Mouse (Mus musculus) megakaryocyte, embryonic 14.5 days (primary cell): ENCODE results near the gene Tns2. TPM values are rescaled to one million over a fixed set of nuclear protein-coding genes. Genes with fewer than 3 reads are reported as not detected.
A peak's percentile ranks its signal among the peaks of the same experiment; 100 is the strongest.
"Not testable (repeated sequence)": the region's sequence is repeated elsewhere in the genome, so short reads cannot be mapped to it uniquely, and the experiment has no call there.

Experiments
- H3K27me3 ChIP-seq: replicated peaks from 2 replicates; pipeline ENCODE3; 2012; ENCODE audit warnings: inconsistent platforms
- H3K36me3 ChIP-seq: replicated peaks from 2 replicates; pipeline ENCODE3; 2012; ENCODE audit warnings: low read length, inconsistent platforms, mixed read lengths
- H3K4me1 ChIP-seq: 2 replicates; pipeline ENCODE4 v1.6.1; 2012; ENCODE audit warnings: inconsistent platforms
- H3K4me3 ChIP-seq: replicated peaks from 2 replicates; pipeline ENCODE3; 2012; ENCODE audit warnings: moderate library complexity, mild to moderate bottlenecking, inconsistent platforms
- H3K9me3 ChIP-seq: 2 replicates; pipeline ENCODE4 v1.6.1; 2012; ENCODE audit warnings: inconsistent platforms
- FLI1 ChIP-seq: IDR thresholded peaks from 2 replicates; pipeline ENCODE4 v1.6.1; 2012; ENCODE audit warnings: low read length, inconsistent platforms, mixed read lengths
- GATA1 ChIP-seq: IDR thresholded peaks from 3 replicates; pipeline ENCODE4 v1.6.1; 2012; ENCODE audit warnings: mixed read lengths, low read length, inconsistent platforms, borderline replicate concordance
- polyA plus RNA-seq: library from polyadenylated mRNA; stranded (reverse); fragments of >175 nt; gene quantifications from 2 replicates; pipeline ENCODE4 v1.2.3, GENCODE M21; 2012; ENCODE audit warnings: low replicate concordance; ENCODE audit not compliant: insufficient read depth

Gene Tns2
- polyA plus RNA-seq, 1 experiment, result 0.43 TPM

DNA sequence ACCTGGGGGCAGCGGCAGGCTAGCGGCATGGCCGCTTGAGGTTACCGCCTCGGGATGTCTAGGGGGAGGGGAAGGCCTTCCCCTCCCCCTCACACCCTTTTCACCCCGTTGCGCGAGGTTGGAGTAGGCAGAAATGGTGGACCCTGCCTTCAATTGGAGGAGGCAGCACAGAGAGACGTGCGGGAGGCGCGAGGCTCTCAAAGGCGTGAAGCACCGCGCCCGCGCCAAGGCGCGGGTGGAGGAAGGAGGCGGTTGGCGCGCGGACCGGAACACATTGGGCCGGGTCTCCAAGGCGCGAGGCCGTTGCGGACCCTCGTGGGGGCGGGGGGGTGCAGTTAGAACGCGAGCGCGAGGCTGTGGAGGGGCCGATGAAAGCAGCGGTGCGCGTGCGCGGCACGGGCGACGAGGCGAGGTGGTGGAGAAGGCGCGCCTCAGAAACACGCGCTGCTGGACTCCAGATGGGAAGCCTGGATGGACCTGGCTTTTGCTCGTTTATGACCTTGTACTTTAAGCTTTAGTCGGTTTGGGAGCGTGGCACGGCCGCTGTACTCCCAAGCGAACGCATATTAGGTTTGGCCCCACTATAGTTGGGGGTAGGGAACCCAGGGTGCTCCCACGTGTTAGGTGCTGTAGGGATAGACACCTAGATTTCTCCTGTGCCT is 26.0 kb upstream of the Tns2 start:
- Histone ChIP-seq H3K4me1 (peaks cover 75% of the 10 kb centered on the region), H3K27me3 (no peaks in the 10 kb centered on the region), H3K4me3 (peak overlapping the region; percentile 97), H3K9me3 (no peaks in the 10 kb centered on the region), H3K36me3 (peaks cover 9% of the 10 kb centered on the region)
- TF ChIP-seq GATA1 (no peak), FLI1 (no peak)

- H3K4me3 ChIP-seq, result peak overlapping the region; percentile 97
- peaks cover 12% of the 10 kb centered on the region for H3K36me3 ChIP-seq
- no peaks in the 10 kb centered on the region for H3K27me3 ChIP-seq
- peaks cover 70% of the 10 kb centered on the region for H3K4me1 ChIP-seq
- TF ChIP-seq FLI1 (no peak), GATA1 (no peak)
- H3K9me3 ChIP-seq, result no peaks in the 10 kb centered on the region
Observed at GRCm38 (mm10) chr15:102074876-102075585, 25.2 kb upstream of the Tns2 start.

- Histone ChIP-seq H3K4me1 (peaks cover 55% of the 10 kb centered on the region), H3K4me3 (no peak overlapping the region), H3K27me3 (no peaks in the 10 kb centered on the region), H3K36me3 (peaks cover 29% of the 10 kb centered on the region), H3K9me3 (no peaks in the 10 kb centered on the region)
- no peak for TF ChIP-seq FLI1
- no peak for TF ChIP-seq GATA1
Observed at GRCm38 (mm10) chr15:102077111-102077677, 23.0 kb upstream of the Tns2 start.

- Histone ChIP-seq H3K4me3 (no peak overlapping the region), H3K36me3 (peaks cover 49% of the 10 kb centered on the region), H3K4me1 (peaks cover 46% of the 10 kb centered on the region), H3K27me3 (no peaks in the 10 kb centered on the region), H3K9me3 (no peaks in the 10 kb centered on the region)
- no peak for TF ChIP-seq FLI1
- no peak for TF ChIP-seq GATA1
Observed at GRCm38 (mm10) chr15:102079221-102079620, 21.0 kb upstream of the Tns2 start.

DNA sequence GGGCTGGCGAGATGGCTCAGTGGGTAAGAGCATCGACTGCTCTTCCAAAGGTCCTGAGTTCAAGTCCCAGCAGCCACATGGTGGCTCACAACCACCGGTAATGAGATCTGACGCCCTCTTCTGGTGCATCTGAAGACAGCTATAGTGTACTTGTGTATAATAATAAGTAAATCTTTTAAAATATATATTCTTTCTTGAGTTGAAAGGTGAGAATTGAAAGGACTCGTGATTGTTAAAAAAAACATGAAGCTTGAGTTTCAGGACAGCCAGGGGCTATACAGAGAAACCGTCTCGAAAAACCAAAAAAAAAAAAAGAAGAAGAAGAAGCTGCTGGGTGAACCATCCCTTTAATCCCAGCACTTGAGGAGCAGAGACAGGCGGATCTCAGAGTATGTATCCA is 20.3 kb upstream of the Tns2 start:
- not testable (repeated sequence) for H3K27me3 ChIP-seq, H3K4me3 ChIP-seq, H3K9me3 ChIP-seq
- Histone ChIP-seq H3K36me3 (peaks cover 56% of the 10 kb centered on the region), H3K4me1 (peaks cover 42% of the 10 kb centered on the region)

GRCm38 (mm10) chr15:102080429-102080828 is 19.8 kb upstream of the Tns2 start:
- TF ChIP-seq FLI1, result no peak
- no peak for TF ChIP-seq GATA1
- Histone ChIP-seq H3K27me3 (no peaks in the 10 kb centered on the region), H3K4me3 (no peak overlapping the region), H3K4me1 (peaks cover 38% of the 10 kb centered on the region), H3K36me3 (peaks cover 61% of the 10 kb centered on the region), H3K9me3 (no peaks in the 10 kb centered on the region)

DNA sequence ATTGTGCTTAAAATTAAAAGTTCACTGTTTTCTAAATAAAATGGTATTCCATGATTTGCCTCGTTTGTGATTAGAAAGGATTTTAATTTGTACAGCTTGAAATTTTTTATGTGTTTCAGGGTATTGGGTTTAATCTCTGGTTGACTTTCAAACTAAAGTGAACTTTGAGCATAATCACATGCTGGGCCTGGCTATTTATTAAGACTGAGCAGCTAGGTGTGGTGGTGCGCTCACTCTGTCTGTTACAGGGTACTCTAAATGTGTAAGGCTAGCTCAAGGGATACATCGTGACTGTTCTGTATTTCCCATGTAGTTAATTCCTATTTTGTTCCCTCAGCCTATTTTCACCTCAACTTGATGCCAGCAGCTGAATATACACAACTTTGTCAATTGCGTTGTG is 18.1 kb upstream of the Tns2 start:
- TF ChIP-seq FLI1 (no peak), GATA1 (no peak)
- Histone ChIP-seq H3K27me3 (no peaks in the 10 kb centered on the region), H3K4me3 (no peak overlapping the region), H3K4me1 (peaks cover 24% of the 10 kb centered on the region), H3K9me3 (no peaks in the 10 kb centered on the region), H3K36me3 (peaks cover 76% of the 10 kb centered on the region)

- H3K27me3 ChIP-seq, result no peaks in the 10 kb centered on the region
- no peaks in the 10 kb centered on the region for H3K9me3 ChIP-seq
- TF ChIP-seq GATA1, result no peak
- TF ChIP-seq FLI1, result no peak
- peaks cover 21% of the 10 kb centered on the region for H3K4me1 ChIP-seq
- H3K36me3 ChIP-seq, result peaks cover 85% of the 10 kb centered on the region
- no peak overlapping the region for H3K4me3 ChIP-seq
Observed at GRCm38 (mm10) chr15:102083028-102083427, 17.2 kb upstream of the Tns2 start.

DNA sequence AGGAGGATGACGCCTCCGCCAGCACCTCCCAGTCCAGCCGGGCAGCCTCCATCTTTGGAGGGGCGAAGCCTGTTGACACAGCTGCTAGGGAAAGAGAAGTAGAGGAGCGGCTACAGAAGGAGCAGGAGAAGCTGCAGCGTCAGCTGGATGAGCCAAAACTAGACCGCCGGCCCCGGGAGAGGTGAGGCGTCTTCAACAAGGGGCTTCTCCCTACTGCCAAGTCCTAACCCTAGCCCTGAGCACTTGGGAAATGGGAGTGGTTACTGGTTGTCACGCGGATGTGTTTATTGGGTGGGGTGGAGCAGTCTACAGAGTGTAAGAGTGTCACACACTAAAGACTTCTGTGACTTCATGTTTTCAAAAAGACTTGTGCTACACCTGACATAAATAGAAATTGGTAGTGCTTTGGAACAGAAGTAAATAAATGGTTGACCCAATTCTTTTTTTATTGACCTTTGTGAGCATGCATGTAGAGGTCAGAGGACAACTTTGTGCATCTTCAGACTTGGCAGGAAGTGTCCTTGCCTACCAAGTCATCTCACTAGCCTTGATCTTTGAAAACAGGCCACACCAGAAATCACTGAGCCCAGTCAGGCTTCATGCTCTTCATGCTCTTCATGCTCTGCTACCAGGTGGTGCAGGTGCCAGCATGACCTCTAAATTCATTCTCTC is 10.2 kb upstream of the Tns2 start:
- peaks cover 41% of the 10 kb centered on the region for H3K4me1 ChIP-seq
- no peaks in the 10 kb centered on the region for H3K27me3 ChIP-seq
- TF ChIP-seq FLI1, result no peak
- TF ChIP-seq GATA1, result no peak
- H3K4me3 ChIP-seq, result no peak overlapping the region
- H3K36me3 ChIP-seq, result peaks cover 100% of the 10 kb centered on the region
- H3K9me3 ChIP-seq, result no peaks in the 10 kb centered on the region

- Histone ChIP-seq H3K4me1 (peaks cover 48% of the 10 kb centered on the region), H3K36me3 (peaks cover 100% of the 10 kb centered on the region), H3K27me3 (no peaks in the 10 kb centered on the region), H3K9me3 (no peaks in the 10 kb centered on the region), H3K4me3 (no peak overlapping the region)
- TF ChIP-seq FLI1 (no peak), GATA1 (no peak)
Observed at GRCm38 (mm10) chr15:102091063-102091679, 9.0 kb upstream of the Tns2 start.
